ENCODE assay signal across 16 mouse cellular contexts in the genomic region with DNA sequence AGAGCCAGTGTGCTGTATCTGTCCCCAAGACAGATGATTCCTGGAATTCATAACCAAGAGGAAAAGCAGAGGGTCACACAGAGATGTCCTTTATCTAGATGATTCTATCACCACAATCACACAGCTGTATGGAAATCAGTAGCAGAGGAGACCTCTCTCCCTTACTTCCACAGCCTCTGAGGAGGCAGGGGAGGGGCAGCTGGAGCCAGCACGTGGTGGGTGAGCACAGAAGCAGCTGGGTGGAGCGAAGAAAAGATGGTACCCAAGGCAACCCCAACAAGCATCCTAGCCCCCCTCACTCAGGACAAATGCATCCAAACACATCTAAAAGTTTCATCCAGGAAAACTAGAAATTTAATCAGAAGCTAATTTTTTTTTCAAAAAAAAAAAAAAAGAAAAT.
"Had no signal": no experiment of that assay in that cellular context is flagged by ENCODE, and none has a peak within 500 bp of the region (broad histone marks: within the 10 kb centered on the region; RNA-seq: fewer than 3 reads in every experiment).

No protein-coding gene starts in this region.

- H3K4me3 ChIP-seq: kidney, embryonic 15.5 days; left cerebral cortex, adult 2 months; liver, embryonic 13.5 days; stomach, embryonic 15.5 days had no signal

- H3K27me3 ChIP-seq: kidney, embryonic 15.5 days; liver, embryonic 13.5 days; stomach, embryonic 15.5 days had no signal

- H3K4me1 ChIP-seq: kidney, embryonic 15.5 days; liver, embryonic 13.5 days; stomach, embryonic 15.5 days had no signal

- H3K9ac ChIP-seq: kidney, embryonic 15.5 days; liver, embryonic 13.5 days; stomach, embryonic 15.5 days had no signal

- DNase-seq: kidney, adult 8-10 months; kidney, postnatal 10 days; kidney, postnatal 36 days; layer of hippocampus, postnatal 36 days; liver, embryonic 13.5 days; lung, adult 2 months; lung, postnatal 14 days; lung, postnatal 4 days; midbrain, embryonic 14.5 days; retina, postnatal 1 day; right cerebral cortex, postnatal 25 days; spleen, adult 18-20 months; thymus, postnatal 25 days had no signal

- H3K36me3 ChIP-seq: liver, embryonic 13.5 days; stomach, embryonic 15.5 days had no signal

- H3K4me2 ChIP-seq: kidney, embryonic 15.5 days; liver, embryonic 13.5 days; stomach, embryonic 15.5 days had no signal

- H3K27ac ChIP-seq: kidney, embryonic 15.5 days; left cerebral cortex, adult 2 months; liver, embryonic 13.5 days; stomach, embryonic 15.5 days had no signal

- H3K9me3 ChIP-seq: kidney, embryonic 15.5 days; liver, embryonic 13.5 days; stomach, embryonic 15.5 days had no signal
